Mouse (Mus musculus): ENCODE data around the gene Acox1.

- TF ChIP-seq GATA1 (IDR thresholded peaks at IDR 0.05; ENCODE audit: borderline replicate concordance, low read length): no peak
- TF ChIP-seq FLI1 (IDR thresholded peaks at IDR 0.05; ENCODE audit: low read length): no peak
These were observed 12.5 kb downstream of the Acox1 start for GRCm38 (mm10) chr11:116186360-116186759.

Data from megakaryocyte, embryonic 14.5 days (primary cell).